Mouse (Mus musculus) spleen, embryonic (tissue): Measurements from ENCODE around the gene Vmn1r212.
"Not testable (repeated sequence)": the region's sequence is repeated elsewhere in the genome, so short reads cannot be mapped to it uniquely, and the experiment has no call there.

ENCODE experiments used
- CTCF ChIA-PET: fragments of 350-600 bp; sonication (Branson Sonifier 250); formaldehyde crosslinking; loops from one replicate; lab custom pipeline; 2022; lab: Charles Lee

Gene Vmn1r212

DNA sequence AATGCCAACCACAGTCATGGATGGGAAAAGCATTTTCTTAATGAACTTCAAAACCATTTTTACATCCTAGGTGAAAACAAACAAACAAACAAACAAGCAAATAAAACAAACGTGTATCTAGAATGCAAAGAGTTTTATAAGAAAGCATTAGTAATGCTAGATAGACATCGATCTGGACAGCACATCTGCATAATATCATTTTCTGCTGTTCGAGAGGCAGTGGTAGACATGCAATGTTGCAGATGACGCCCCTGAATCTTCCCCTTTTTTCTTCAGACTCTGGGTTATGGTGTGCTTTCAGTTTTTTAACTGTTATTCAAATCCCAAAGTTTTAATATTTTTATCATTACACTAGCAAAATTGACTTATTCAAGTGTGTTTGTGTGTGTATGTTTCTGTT lies at the start of gene Vmn1r212:
Gene Vmn1r212, minus strand, starts transcription at position 101 of the 400 bp plus-strand sequence.
- CTCF ChIA-PET, result no interaction called here

DNA sequence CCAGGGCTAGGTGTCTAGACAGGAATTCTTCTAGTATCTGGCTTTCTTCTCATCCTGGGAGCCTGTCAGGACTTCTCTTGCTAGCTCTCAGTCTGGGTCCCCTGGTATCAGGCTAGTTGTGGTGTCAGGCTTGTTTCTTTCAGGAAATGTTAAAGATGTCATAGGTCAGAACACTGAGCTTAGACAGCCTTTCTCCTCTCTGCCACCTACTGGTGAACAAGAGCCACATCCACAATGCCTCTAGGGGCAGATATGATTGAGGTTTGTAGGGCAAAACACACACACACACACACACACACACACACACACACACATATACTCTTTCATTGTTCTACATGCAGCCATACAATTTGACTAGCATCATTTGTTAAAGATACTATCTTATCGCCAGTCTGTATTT lies 4.7 kb downstream of the Vmn1r212 start:
- CTCF ChIA-PET, result no interaction called here

DNA sequence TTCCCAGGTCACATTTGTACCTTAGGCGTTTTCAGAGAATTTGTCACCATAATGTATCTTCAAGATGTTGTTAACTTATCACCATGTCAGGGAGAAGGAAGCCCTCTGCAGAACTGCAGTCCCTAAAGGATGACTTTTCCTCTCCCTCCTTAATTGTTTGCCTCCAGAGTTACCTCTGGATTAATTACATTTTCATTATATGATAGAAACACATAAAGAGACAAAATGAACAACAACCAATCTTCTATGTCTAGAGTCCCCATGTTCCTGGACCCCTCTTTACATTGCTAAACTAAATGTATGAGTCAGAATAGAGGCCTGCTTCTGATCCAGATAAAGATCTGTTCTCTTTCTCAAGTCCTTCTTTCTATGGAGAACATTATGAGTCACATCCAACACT lies 26.5 kb downstream of the Vmn1r212 start, which contains the start of gene Vmn1r211:
Gene Vmn1r211, minus strand, starts transcription at position 101 of the 400 bp plus-strand sequence.
- CTCF ChIA-PET, result no interaction called here

DNA sequence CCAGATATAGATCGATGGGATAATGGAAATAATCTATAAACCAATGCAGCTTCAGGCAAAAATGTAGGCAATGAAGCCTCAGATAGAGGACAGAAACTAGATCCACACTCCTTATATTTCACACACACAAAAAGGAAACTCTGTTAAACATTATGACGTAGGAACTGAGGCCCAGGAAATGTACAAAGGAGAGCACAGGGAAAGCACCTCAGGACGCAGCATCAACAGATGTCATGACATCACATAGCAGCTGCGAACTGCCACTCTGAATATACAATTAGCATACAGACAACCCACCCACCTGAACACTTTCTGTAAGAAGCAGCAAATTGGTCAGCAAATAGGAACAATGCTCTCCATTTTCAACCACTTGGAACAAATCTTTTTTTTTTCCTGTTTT lies 29.2 kb downstream of the Vmn1r212 start:
- CTCF ChIA-PET, result no interaction called here

DNA sequence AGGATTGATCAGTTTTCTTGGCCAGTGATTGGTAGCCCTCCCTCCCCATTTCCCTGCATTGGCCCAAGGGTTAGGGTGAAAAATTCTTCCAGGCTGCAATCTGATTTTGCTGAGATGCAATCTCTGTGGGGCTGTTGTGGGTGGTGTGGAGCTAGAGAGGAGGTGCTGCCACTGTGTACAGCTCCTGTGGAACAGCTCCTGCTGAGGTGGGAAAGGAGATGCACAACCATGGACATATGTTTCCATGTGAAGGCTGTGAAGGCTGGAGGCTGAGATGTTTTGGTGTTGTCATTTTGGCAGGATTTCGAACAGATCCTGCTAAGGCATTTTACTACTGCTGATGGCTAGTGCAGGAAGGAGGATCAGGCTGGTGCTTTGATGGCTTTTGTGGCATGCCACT lies 37.2 kb downstream of the Vmn1r212 start:
- CTCF ChIA-PET, result no interaction called here

DNA sequence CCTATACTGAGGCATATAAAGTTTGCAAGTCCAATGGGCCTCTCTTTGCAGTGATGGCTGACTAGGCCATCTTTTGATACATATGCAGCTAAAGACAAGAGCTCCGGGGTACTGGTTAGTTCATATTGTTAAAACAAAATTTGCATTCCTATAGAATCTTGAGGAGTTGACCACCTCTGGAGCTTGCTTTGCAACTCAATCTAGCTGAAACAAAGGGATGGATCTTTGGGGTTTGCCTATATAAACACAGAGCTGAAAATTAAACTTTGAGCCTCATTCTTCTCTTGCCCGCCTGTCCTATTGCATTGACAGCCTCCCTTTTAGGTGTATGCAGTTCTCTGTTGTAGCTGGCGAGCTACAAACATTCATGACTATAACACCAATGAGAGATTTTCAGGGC lies 39.7 kb downstream of the Vmn1r212 start:
- CTCF ChIA-PET, result not testable (repeated sequence)
